Mouse (Mus musculus) ES-E14 (cell line): ENCODE measurements around the gene Gm44596. TPM values are rescaled to one million over a fixed set of nuclear protein-coding genes. Genes with fewer than 3 reads are reported as not detected.
A peak's percentile ranks its signal among the peaks of the same experiment; 100 is the strongest.

ENCODE experiments used
- DNase-seq: peaks from one replicate; pipeline ENCODE4 v3.0.0-alpha.2; 2013; ENCODE audit warnings: low read depth, low spot score
- H3K27ac ChIP-seq: 2 replicates; pipeline ENCODE4 v1.5.1; 2012; ENCODE audit warnings: low read depth, mild to moderate bottlenecking, low read length, moderate library complexity, mixed read lengths; ENCODE audit not compliant: poor library complexity, insufficient read depth, severe bottlenecking
- H3K36me3 ChIP-seq: 2 replicates; pipeline ENCODE4 v1.6.1; 2012; ENCODE audit warnings: mild to moderate bottlenecking, low read length, moderate library complexity, mixed read lengths; ENCODE audit not compliant: control insufficient read depth, poor library complexity, insufficient read depth, severe bottlenecking
- H3K4me1 ChIP-seq, 2 experiments: fragments of 150-350 bp in 1 of 2; sonication (generic) in 1 of 2; 2 replicates each; pipeline ENCODE4 v1.6.1; 2012; ENCODE audit warnings: low read length in 2 of 2, mild to moderate bottlenecking in 1 of 2, mixed read lengths in 1 of 2; ENCODE audit not compliant: control insufficient read depth in 2 of 2, insufficient read depth in 2 of 2, poor library complexity in 1 of 2
- H3K4me3 ChIP-seq, 2 experiments: fragments of 150-350 bp in 1 of 2; sonication (generic) in 1 of 2; 2 replicates each; pipeline ENCODE4 v1.5.1; 2012; ENCODE audit warnings: low read length in 2 of 2, low read depth in 1 of 2, mild to moderate bottlenecking in 1 of 2, mixed read lengths in 1 of 2; ENCODE audit not compliant: insufficient read depth in 1 of 2, poor library complexity in 1 of 2, severe bottlenecking in 1 of 2
- H3K9ac ChIP-seq: 2 replicates; pipeline ENCODE4 v1.6.1; 2012; ENCODE audit warnings: low read depth, mild to moderate bottlenecking, low read length, mixed read lengths; ENCODE audit not compliant: poor library complexity, insufficient read depth, severe bottlenecking
- H3K9me3 ChIP-seq: fragments of 150-350 bp; sonication (generic); 2 replicates; pipeline ENCODE4 v1.6.1; 2012; ENCODE audit warnings: low read depth, mild to moderate bottlenecking, low read length; ENCODE audit not compliant: control insufficient read depth, insufficient read depth
- CHD2 ChIP-seq: IDR thresholded peaks from 2 replicates; pipeline ENCODE4 v1.6.1; 2014; ENCODE audit warnings: mild to moderate bottlenecking, low read depth, low read length, inconsistent platforms
- HCFC1 ChIP-seq: IDR thresholded peaks from 2 replicates; pipeline ENCODE4 v1.6.1; 2012; ENCODE audit warnings: low read length, inconsistent platforms, borderline replicate concordance; ENCODE audit not compliant: insufficient read depth
- MAFK ChIP-seq: IDR thresholded peaks from 2 replicates; pipeline ENCODE4 v1.6.1; 2014; ENCODE audit warnings: mild to moderate bottlenecking, low read depth, low read length, inconsistent platforms; ENCODE audit not compliant: insufficient read depth
- ZC3H11A ChIP-seq: IDR thresholded peaks from 2 replicates; pipeline ENCODE4 v1.6.1; 2012; ENCODE audit warnings: low read depth, mild to moderate bottlenecking, inconsistent platforms, low read length, borderline replicate concordance
- ZNF384 ChIP-seq: IDR thresholded peaks from 2 replicates; pipeline ENCODE4 v1.6.1; 2012; ENCODE audit warnings: low read depth, low read length, inconsistent platforms
- in situ Hi-C, 2 experiments: fragments of 600-800 bp; cut with MboI; formaldehyde crosslinking; loops; one replicate each; pipeline ENCODE4 v1.15.1; 2025; ENCODE audit warnings: low sequenced_read_pairs in 2 of 2, inconsistent platforms in 1 of 2; ENCODE audit not compliant: unreplicated experiment in 2 of 2
- total RNA-seq: library from RNA; depleted of rRNA; stranded (reverse); fragments of 300-350 nt; gene quantifications from 2 replicates; pipeline ENCODE4 v1.2.3, GENCODE M21; 2012

Gene Gm44596
- total RNA-seq, 1 experiment: not detected

DNA sequence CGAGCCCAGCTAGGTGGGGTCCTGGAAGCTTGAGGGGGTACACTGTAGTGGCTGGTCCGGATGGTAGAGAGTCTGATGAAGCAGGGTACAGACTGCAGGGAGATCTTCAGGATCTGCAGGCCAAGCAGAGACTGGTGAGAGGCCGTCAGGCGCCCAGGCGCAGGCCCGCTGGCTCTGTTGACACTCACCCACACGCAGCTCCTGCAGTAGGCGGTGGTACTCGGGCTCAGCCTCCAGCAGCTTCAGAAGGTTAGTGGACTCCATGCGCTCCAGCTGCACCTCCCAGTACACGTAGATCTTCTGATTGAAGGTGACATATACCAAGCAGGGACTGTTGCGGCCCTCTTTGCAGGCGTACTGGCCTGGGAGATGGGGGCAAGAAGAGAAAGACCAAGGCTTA is 35.0 kb downstream of the Gm44596 start:
- Histone ChIP-seq H3K36me3 (peaks cover 40% of the 10 kb centered on the region), H3K27ac (no peak overlapping the region), H3K4me1 (peaks cover 4 to 13% of the 10 kb centered on the region in 2 experiments; a peak in 2 of 4 replicates), H3K9me3 (no peaks in the 10 kb centered on the region), H3K4me3 (no peak overlapping the region), H3K9ac (no peak overlapping the region)
- no peak for DNase-seq
- TF ChIP-seq MAFK: no peak
- no peak for TF ChIP-seq ZNF384
- no peak for TF ChIP-seq CHD2
- no peak for TF ChIP-seq ZC3H11A
- no peak for TF ChIP-seq HCFC1
- in situ Hi-C loops: no loop called here

DNA sequence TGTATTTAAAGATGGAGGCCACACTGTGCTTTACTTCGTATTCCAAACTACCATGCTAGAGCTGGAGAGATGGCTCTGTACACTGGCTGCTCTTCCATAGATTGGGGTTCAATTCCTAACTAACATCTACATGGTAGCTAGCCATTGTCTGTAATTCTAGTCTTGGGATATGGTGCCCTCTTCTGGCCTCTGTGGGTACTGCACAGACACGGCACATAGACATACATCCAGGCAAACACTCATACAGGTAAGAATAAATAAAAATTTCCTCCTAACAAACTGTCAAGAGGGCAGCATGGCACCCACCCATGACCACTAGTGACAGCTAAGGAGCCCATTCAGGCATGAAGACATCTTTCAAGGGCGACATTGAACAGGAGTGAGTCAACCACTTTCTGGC is 35.8 kb downstream of the Gm44596 start:
- H3K4me1 ChIP-seq: peaks cover 4 to 13% of the 10 kb centered on the region in 2 experiments; a peak in 3 of 4 replicates
- in situ Hi-C loops: no loop called here
- no peak overlapping the region for H3K4me3 ChIP-seq
- peaks cover 42% of the 10 kb centered on the region for H3K36me3 ChIP-seq
- peak; percentile 54 for DNase-seq
- H3K9me3 ChIP-seq: no peaks in the 10 kb centered on the region
- TF ChIP-seq ZC3H11A: 0 out of 2 replicates have a peak, but pooled peaks have one; percentile 4
- TF ChIP-seq CHD2: no peak
- no peak overlapping the region for H3K27ac ChIP-seq
- H3K9ac ChIP-seq: no peak overlapping the region

DNA sequence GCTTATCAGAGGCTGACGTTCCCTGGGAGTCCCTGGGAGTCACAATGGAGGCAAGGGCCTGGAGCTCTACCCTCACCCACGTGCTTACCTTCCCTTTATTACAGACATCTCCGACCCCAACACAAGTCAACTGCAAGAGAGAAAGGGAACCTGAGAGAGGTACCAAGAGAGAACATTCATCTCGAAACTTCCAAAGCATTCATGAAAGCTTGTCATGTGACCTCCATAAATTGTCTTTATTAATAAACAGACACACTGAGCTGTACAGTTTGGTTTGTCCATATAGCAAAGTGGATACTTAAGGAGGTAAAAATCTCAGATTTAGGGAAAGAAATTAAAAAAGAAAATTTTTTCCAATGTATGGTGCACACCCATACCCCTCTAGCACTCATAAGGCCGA is 40.9 kb downstream of the Gm44596 start:
- Histone ChIP-seq H3K9ac (no peak overlapping the region), H3K27ac (no peak overlapping the region), H3K4me3 (no peak overlapping the region), H3K9me3 (no peaks in the 10 kb centered on the region), H3K36me3 (peaks cover 20% of the 10 kb centered on the region; the same call in 1 of the 2 replicates), H3K4me1 (peaks cover 0 to 2% of the 10 kb centered on the region in 2 experiments; a peak in 2 of 4 replicates)
- no peak for DNase-seq
- TF ChIP-seq ZNF384 (no peak), CHD2 (no peak), ZC3H11A (no peak)
- in situ Hi-C loops: no loop called here

GRCm38 (mm10) chr6:128418076-128418475 is 42.8 kb downstream of the Gm44596 start:
- no peak for DNase-seq
- Histone ChIP-seq H3K9ac (no peak overlapping the region), H3K27ac (no peak overlapping the region), H3K4me3 (no peak overlapping the region), H3K36me3 (peaks cover 8% of the 10 kb centered on the region; the same call in 1 of the 2 replicates), H3K9me3 (no peaks in the 10 kb centered on the region), H3K4me1 (peaks cover 0 to 2% of the 10 kb centered on the region in 2 experiments; a peak in 2 of 4 replicates)
- TF ChIP-seq ZC3H11A (no peak), MAFK (no peak)
- in situ Hi-C loops: no loop called here

DNA sequence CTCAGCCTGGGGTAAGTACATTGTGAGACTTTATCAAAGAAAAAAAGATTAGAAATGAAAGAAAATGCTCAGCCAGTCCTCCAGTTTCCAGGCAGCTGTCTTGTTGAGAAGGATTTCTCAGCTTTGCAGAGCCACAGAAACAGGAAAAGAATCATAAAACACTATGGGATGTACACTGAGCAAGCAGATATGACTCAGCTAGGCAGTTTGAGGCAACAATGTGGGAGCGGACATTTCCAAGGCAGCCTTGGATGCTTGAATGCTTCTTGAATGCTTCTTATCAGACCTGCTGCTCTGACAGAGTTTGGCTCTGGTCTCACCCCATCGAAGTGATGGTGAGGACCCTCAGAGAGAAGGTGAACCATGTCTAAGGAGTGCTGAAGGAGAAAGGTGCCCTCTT is 45.7 kb downstream of the Gm44596 start:
- Histone ChIP-seq H3K36me3 (peaks cover 3% of the 10 kb centered on the region; the same call in 1 of the 2 replicates), H3K9me3 (no peaks in the 10 kb centered on the region), H3K27ac (no peak overlapping the region), H3K4me3 (no peak overlapping the region), H3K4me1 (peaks cover 3 to 4% of the 10 kb centered on the region in 2 experiments; a peak in 1 of 4 replicates), H3K9ac (no peak overlapping the region)
- in situ Hi-C loops: no loop called here
- no peak for TF ChIP-seq HCFC1
- no peak for TF ChIP-seq MAFK
- no peak for TF ChIP-seq CHD2
- TF ChIP-seq ZNF384: no peak
- no peak for TF ChIP-seq ZC3H11A
- DNase-seq: no peak
